Mouse (Mus musculus) telencephalon, adult 2 months (tissue): ENCODE data around the gene Xndc1.

Experiments used
- DNase-seq: peaks from one replicate; pipeline ENCODE4 v3.0.0-alpha.2; 2011; ENCODE audit warnings: low read depth, low spot score

Gene Xndc1

GRCm38 (mm10) chr7:102081784-102082183 lies 16.5 kb downstream of the Xndc1 start:
- DNase-seq: no peak

- DNase-seq: no peak
Measured at GRCm38 (mm10) chr7:102082816-102083215, 17.5 kb downstream of the Xndc1 start, which contains the start of gene Trpc2. TSS of gene Trpc2 (plus strand) at chr7:102083116.

- no peak for DNase-seq
Measured at GRCm38 (mm10) chr7:102084041-102084696, 18.9 kb downstream of the Xndc1 start.

GRCm38 (mm10) chr7:102087336-102087735 lies 22.0 kb downstream of the Xndc1 start:
- no peak for DNase-seq

GRCm38 (mm10) chr7:102099760-102100661 lies 34.7 kb downstream of the Xndc1 start:
- DNase-seq: no peak

GRCm38 (mm10) chr7:102100868-102101267 lies 35.6 kb downstream of the Xndc1 start:
- DNase-seq: no peak

- DNase-seq: no peak
Measured at GRCm38 (mm10) chr7:102101487-102101886, 36.2 kb downstream of the Xndc1 start, which contains the start of gene Art1. TSS of gene Art1 (plus strand) at chr7:102101743.

- no peak for DNase-seq
Measured at GRCm38 (mm10) chr7:102102241-102102640, 36.9 kb downstream of the Xndc1 start.

- no peak for DNase-seq
Measured at GRCm38 (mm10) chr7:102102696-102103095, 37.4 kb downstream of the Xndc1 start.

- no peak for DNase-seq
Measured at GRCm38 (mm10) chr7:102103555-102103954, 38.2 kb downstream of the Xndc1 start.

- DNase-seq: no peak
Measured at GRCm38 (mm10) chr7:102104126-102104525, 38.8 kb downstream of the Xndc1 start.

- no peak for DNase-seq
Measured at GRCm38 (mm10) chr7:102106700-102107141, 41.4 kb downstream of the Xndc1 start.

- DNase-seq: no peak
Measured at GRCm38 (mm10) chr7:102108206-102108605, 42.9 kb downstream of the Xndc1 start.

- DNase-seq: no peak
Measured at GRCm38 (mm10) chr7:102109171-102109570, 43.9 kb downstream of the Xndc1 start, which contains the start of gene Art5. TSS of gene Art5 (minus strand) at chr7:102109489.

- no peak for DNase-seq
Measured at GRCm38 (mm10) chr7:102109746-102110145, 44.4 kb downstream of the Xndc1 start.

GRCm38 (mm10) chr7:102113151-102113729 lies 47.9 kb downstream of the Xndc1 start:
- DNase-seq: no peak

- DNase-seq: no peak
Measured at GRCm38 (mm10) chr7:102116579-102117331, 51.4 kb downstream of the Xndc1 start, which contains the start of gene Chrna10. TSS of gene Chrna10 (minus strand) at chr7:102116828.

GRCm38 (mm10) chr7:102117382-102117781 lies 52.1 kb downstream of the Xndc1 start:
- DNase-seq: no peak

- no peak for DNase-seq
Measured at GRCm38 (mm10) chr7:102120326-102120725, 55.0 kb downstream of the Xndc1 start.

- no peak for DNase-seq
Measured at GRCm38 (mm10) chr7:102132395-102132794, 67.1 kb downstream of the Xndc1 start.
